Mouse (Mus musculus) granulocyte monocyte progenitor cell, adult 5-6 weeks (primary cell): ENCODE results near the gene Cdc14b. TPM values are rescaled to one million over a fixed set of nuclear protein-coding genes. Genes with fewer than 3 reads are reported as not detected.

Experiments
- ATAC-seq: replicated peaks from 2 replicates; pipeline ENCODE4 v1.8.0; 2016; ENCODE audit warnings: mild to moderate bottlenecking, moderate TSS enrichment, inconsistent platforms; ENCODE audit not compliant: poor library complexity, severe bottlenecking
- total RNA-seq, 2 experiments: library from RNA; stranded (forward) in 1 of 2; stranded (reverse) in 1 of 2; fragments of 200-712, 200-1000 nt in 1 of 2; fragments of >200 nt in 1 of 2; fragmentation: Nextera tagmentation in 1 of 2; gene quantifications; 2 replicates each; pipeline ENCODE4 v1.2.3; 2014 to 2017

Cdc14b gene
- total RNA-seq, 2 experiments from 2014 or later: 0.97 to 2.1 TPM

DNA sequence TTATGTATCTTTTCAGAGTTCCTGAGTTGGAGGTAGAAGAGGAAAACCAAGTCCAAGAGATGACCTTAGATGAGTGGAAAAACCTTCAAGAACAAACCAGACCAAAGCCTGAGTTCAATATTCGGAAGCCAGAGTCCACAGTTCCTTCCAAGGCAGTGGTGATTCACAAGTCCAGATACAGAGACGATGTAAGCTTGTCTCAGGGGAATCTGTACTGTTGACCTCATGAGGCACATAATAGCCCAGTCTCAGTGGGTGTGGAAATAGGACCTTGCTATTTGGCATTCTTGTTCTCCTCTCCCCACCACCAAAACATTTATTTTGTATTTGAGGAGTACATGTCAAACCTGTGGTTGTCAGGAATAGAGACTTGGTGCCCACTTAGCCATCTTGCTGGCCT is 93.0 kb downstream of the Cdc14b start:
- ATAC-seq: no peak

DNA sequence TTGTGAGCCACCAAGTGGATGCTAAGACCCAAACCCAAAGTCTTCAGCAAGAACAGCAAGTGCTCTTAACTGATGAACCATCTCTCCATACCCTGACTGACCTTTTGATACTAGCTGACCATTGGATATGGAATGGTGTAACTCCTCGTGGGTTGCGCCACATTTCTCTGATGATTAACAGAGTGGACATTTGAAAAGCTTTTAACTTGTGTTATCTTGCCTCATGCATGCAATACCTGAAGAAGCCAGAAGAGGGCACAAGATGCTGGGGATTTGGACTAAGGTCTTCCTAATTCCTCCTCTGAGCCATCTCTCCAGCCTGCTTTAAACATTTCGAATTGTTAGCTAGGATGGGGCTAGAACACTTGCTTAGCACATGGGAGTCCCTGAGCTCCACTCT is 94.2 kb downstream of the Cdc14b start:
- peak; percentile 88 for ATAC-seq

DNA sequence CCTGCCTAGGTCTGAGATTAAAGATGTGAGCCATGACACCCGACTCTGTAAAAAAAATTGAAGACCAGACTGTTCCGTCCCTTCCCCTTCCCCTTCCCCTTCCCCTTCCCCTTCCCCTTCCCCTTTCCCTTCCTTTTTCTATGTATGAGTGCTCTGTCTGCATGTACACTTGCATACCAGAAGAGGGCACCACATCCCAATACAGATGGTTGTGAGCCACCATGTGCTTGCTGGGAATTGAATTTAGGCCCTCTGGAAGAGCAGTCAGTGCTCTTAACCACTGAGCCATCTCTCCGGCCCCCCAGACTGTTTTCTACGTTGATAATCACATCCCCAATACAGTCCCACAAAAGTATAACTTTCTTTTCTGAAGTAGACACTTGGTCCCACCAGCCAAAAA is 94.8 kb downstream of the Cdc14b start:
- ATAC-seq: peak; percentile 62

DNA sequence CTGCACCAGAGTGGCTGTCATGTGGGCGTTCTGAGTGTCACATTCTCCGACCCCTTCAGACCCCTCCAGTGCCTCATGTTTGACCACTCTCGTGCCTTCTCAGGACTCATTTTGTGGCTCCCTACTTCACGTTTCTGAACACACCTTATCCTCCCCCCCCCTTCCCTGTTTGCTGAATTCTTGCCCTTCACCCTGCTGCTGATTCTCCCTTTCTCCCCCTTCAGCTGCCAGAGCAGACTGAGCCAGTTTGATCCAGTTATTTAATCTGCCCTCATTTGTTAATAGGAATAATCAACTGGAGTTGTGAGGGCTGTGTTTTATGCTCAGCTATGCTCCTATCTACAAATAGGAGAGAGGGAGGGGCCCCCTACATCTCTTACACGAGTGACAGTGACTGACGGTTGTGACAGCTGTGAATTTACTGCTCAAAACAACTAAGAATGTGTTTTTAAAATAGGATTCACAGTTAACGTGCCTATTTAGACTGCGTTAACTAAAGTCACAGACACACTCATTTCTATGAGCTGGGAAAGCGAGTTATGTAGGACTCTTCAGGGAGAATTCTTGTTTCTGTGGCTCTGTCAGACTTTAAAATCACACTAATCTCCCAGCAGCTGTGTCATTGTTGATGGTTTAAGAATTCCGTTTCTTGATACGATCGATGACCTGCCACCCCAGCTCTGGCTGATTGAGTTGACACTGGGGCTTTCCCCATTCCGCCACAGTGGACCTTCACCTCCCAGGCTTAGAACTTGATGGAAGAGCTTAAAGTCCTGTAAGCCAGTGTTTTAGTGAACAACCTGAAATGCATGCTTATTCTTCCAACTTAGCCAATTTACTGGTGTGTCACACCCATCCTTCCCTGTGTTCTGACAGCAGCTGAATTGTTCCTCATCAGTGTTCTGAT is 96.1 kb downstream of the Cdc14b start:
- no peak for ATAC-seq

DNA sequence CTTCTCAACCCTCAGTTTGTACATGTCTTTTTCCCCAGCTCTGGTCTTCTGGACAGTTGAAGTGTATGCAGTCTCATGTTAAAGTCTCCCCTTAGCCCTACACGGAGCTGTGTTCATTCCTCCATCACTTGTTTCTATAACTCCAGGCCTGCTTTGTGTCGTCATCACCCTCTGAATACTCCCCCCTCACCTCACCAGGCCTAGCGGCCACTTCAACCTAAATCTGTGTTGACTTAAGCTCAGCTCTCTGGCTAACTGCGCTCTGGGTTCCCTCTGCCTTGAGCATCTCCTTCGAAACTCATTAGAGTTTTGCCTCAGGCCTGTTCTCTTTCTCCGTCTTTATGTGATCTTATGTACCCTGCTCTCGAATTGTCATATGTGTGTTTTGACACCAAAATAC is 97.1 kb downstream of the Cdc14b start:
- no peak for ATAC-seq

DNA sequence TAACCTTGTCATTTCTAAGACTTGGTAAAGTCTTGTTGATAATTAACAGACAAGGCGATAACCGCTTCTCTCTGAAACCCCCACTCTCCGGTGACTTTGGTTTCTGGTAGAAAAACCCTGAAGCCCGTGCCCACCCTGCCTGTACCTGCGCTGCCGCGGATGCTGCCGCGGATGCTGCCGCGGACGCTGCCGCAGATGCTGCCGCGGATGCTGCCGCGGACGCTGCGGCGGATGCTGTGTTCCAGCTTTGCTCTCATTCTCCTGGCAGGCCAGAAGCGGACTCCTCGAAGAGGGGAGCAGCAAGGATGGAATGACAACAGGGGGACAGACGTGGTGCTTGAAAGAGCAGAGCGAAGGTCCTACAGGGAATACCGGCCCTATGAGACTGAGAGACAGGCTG is 105.3 kb downstream of the Cdc14b start:
- no peak for ATAC-seq

DNA sequence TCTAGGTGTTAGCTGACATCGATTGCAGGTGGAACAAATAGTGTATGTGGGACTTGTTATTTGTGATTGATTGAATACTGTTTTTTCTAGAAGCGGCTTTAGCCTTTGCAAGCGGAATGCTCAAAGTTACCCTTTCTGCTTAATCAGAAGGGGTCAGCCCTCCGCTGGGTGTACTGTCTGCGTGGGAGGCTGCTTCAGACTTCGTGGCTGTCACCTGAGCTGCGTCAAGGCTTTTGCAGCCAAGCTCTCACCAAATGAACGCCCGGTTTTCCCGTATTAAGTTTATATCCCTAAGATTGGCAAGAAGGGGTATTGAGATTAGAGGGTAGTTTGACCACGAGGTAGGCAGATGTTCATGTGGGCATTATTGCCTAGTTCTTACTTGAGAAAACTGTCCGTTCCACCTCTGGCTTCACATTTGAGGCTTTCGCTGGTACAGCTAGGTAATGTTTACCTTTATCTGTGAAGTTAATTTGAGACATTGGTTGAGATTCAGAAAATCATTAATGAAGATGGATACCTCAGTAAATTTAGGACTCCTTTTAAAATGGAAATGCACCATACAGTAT is 111.9 kb downstream of the Cdc14b start:
- ATAC-seq: no peak

DNA sequence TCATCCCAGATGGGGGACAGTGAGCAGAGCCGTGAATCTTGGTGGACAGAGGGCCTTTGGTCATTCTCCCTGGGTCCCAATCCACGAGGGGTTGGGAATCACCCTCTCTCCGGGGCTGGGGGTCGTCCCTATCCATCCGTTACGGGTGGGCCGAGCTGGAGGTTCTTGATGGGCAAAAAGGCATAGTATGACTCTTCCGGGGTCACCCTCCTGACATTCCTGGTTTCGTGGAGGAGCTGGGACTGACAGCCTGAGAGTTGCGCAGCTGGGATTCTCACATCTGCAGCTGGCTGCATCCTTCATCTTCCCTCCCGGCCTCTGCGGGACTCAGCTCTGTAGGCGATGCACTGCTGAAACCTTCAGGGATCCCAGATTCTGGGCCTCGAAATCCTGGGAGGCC is 112.5 kb downstream of the Cdc14b start:
- no peak for ATAC-seq

DNA sequence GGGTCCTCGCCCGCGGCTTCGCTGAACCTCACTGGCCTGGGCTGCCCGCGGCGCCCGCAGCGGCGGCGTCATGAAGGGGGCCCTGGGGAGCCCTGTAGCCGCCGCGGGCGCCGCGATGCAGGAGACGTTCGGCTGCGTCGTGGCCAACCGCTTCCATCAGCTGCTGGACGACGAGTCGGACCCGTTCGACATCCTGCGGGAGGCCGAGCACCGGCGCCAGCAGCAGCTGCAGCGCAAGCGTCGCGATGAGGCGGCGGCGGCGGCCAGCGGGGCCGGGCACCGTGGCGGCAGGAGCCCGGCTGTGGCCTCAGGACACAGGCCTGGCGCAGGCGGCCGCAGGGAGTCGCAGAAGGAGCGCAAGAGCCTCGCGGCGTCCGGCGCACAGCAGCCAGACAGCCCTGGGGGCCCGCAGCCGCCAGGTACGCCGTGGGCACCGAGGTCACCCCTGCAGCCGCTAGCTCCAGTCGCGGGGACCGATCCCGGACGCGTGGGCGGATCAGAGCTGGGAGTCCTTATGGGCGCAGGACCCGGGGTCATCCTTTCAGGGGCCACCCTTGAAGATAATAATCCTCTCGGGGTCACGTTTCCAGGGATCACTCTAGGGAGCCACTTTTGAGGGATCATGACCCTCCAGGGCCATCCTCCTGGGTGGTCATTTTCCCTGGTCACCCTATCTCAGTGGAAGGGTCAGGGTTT is 113.0 kb downstream of the Cdc14b start:
- ATAC-seq: peak; percentile 21

DNA sequence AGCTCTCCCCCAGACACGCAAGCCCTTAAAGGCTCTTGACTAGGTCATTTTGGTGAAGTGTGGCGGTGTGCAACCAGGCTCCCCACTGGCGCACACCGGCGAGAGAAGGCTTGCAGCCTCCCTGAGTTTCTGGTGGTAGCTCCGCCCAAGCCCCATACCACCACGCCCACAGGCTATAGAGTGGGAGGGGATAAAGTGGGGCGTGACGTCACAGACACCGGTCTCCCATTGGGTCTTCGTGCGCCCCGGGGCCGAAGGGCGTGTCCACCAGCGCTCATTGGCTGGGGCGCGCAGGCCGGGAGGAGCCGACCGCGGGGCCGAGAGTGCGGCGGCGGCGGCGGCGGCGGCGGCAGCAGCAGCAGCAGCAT is 113.6 kb downstream of the Cdc14b start, which contains the start of gene Habp4:
Gene Habp4 (plus strand): TSS at position 277 of the 368 bp plus-strand sequence.
- ATAC-seq: peak; percentile 98

DNA sequence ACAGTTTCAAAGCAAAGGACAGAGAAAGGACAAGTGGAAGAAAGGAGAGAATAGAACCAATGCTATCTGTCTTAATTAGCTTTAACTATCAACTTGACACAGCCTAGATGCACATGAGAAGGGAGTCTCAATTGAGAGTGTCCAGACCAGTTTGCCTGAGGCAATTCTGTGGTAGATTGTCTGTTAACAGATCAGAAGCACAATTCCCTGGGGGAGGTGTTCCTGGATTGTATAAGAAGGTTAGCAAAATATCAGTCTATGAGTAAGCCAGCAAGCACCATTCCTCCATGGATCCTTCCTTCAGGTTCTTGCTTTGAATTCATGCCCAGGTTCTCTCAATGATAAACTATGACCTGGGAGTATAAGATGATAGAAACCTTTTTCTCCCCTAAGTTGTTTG is 118.1 kb downstream of the Cdc14b start:
- ATAC-seq: no peak

DNA sequence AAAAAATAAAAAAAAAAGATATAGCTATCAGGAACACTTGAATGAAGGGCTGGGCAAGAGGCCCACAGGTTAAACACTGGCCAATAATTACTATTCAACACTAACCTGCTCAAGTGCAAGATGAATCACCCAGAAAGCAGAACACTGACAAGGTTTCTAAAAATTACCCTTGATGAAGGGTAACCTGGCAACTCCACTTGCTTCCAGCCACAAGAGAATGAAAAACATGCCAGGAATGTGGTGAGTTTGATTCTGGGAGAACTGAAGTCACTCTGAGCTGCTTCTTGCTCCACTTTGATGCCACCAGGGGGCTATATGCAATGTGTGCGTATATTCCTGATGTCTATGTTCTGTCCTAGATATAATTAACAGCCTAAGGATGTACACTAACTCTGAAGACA is 119.9 kb downstream of the Cdc14b start:
- no peak for ATAC-seq

DNA sequence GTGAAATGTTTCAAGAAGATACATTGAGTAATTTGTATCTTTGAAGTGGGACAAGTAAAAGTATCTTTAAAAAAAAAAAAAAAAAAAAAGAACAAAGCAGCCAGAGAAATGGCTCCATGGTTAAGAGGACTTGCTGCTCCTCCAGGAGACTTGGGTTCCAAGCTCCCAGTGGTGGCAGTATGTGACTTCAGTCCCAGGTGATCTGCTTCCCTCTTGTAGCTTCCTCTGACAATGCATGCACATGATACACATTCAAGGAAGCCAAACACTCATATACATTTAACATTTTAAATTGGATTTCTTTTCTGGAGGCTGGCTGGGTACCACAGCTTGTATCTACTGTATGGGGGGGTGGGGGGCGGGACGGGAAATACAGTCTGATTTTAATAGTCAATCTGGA is 120.4 kb downstream of the Cdc14b start:
- ATAC-seq: no peak

DNA sequence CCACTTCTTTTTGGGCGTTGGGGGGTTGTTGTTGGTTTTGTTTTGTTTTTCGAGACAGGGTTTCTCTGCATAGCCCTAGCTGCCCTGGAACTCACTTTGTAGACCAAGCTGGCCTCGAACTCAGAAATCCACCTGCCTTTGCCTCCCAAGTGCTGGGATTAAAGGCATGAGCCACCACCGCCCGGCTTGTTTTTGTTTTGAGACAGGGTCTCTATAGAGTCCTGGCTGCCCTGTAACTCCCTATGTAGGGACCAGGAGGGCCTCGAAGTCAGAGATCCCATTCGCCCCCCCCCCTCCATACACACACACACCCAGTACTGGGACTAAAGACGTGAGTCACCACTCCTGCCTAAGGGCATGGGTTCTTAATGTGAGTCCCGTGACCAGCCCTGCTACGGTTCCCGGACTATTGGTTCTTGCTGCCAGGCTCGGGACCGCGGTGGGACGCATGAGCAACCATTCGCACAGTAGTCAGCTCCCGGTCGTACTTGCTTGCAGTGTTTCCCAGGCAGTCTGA is 121.3 kb downstream of the Cdc14b start:
- ATAC-seq: peak; percentile 18

DNA sequence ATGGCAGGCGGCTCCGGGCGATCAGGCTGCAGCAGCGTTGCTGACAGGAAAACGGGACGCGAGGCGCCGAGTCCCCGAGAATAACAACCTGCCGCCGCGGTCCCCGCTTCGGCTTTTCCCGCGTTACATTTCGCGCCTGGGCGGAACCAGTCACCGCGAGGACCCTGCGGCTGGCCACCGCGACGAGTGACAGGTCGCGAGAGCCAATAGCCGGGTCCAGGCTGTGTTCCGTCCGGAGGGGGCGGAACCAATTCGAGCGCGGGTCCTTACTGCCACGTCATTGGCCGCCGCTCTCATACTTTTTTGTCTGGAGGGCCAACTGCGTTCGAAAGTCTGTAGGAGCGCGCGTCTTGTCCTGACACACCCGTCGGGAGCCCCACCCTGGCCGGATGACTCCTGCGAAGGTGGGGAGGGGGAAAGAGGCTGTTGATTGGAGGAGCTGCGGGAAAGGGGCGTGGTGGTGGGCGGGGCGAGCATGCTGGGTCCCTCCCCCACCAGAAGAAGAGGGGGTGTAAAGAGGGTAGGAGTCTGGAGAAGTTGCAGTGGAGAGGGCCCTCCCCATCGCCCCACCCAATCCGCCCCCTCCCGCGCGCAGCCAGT is 121.9 kb downstream of the Cdc14b start, which contains the start of gene Zfp367:
Gene Zfp367 (minus strand): TSS at position 120 of the 600 bp plus-strand sequence.
- peak; percentile 80 for ATAC-seq

DNA sequence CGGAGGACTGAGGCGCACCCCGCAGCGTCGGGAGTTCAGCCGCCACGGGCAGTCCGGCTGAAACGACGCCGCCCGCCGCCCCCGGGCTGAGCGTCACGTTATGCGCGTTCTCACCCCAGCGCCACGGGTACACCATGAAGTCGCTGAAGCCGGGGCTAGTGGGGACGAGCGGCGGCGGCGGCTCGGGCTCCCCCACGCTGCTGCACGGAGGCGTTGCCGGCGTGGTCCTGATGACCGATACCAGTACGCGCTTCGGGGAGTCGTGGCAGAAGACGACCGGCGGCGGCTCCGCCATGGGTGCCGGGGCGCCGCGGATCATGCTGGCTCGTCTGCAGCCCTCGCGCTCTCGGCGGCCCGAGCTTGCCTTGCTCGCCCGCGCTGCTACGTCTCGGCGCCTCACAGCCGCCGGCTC is 122.4 kb downstream of the Cdc14b start:
- ATAC-seq: 0 out of 2 replicates have a peak, but pooled peaks have one; percentile 0

DNA sequence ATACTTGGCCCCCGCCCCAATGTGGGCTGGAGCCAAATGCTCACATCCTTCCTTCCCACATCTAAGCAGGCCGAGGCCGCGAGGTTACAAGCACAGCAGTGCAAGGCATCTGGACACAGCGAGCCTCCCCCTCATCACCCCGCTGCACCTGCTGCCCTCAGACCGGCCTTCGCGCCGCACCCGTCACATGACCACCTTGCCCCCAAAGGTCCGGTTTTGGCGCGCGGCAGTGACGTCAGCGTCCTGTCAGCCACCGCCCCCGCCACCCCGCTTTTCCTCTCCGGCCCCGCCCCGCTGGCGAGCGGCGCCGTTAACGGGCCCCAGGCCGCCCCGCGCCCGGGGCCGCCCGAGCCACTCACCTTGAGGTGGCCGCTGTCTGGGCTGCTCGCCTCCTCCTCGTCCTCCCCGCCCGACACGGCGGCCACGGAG is 122.8 kb downstream of the Cdc14b start:
- peak; percentile 52 for ATAC-seq

DNA sequence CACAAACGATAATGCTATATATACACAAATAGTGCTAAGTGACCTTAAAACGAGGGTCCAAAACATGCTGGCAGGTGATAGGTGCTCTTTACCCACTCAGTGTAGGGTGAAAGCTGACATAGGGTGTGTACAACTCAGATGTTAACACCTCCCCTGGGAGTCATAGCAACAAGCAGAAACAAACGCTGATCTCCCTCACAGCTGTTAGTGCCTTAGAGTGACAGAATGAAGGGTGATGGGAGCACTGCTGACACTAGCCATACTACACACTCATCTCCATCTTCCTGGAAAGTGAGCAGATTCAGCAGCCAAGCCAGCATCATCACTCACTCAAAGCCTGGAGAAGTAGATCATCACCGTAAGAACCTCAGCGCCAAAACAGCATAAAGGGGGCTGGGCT is 125.0 kb downstream of the Cdc14b start:
- ATAC-seq: no peak
